Mouse (Mus musculus) 3T3-L1 (cell line): ENCODE measurements around the gene Atad2b.
"Not testable (repeated sequence)": the region's sequence is repeated elsewhere in the genome, so short reads cannot be mapped to it uniquely, and the experiment has no call there.

Experiments used
- DNase-seq: peaks from one replicate; pipeline ENCODE4 v3.0.0-alpha.2; 2015; ENCODE audit warnings: low read depth, low spot score

The Atad2b gene

DNA sequence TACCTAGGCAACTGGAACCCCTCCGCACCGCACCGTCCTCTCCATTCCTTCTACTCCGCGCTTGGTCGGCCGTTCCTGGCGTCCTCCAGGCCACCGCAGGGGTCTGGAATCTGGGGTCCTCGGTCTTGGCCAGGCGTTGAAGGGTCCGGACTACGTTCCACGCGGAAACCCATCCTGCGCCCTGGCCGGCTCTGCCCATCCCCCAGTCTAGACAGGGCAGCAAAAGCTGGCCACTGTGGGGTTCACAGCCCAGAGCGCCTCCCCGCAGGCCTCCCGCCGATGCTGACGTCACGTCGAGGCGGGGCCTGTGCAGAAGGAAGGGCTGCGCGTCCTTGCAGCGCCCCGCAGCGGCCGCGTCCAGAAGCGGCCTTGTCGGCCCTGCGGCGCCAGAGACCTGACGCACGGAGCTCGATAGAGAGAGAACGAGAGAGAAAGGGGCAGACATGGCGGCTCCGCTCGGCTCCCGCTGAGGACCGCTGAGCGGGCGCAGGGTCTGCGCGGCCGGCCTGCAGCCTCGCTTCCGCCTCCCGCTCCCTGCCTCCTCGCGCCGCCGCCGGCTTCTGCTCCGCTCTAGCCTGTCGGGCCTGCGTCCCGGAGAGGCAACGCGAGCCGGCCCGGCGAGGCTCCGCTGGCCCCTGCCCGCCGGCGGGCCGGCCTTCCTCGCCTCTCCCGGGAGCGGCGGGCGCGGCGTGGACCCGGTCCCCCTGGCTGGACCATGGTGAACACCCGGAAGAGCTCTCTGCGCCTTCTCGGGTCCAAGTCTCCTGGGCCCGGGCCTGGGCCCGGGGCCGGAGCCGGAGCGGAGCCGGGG is at the start of gene Atad2b:
Gene Atad2b, plus strand, starts transcription at position 360 of the 811 bp plus-strand sequence.
- peak; percentile 92 for DNase-seq

DNA sequence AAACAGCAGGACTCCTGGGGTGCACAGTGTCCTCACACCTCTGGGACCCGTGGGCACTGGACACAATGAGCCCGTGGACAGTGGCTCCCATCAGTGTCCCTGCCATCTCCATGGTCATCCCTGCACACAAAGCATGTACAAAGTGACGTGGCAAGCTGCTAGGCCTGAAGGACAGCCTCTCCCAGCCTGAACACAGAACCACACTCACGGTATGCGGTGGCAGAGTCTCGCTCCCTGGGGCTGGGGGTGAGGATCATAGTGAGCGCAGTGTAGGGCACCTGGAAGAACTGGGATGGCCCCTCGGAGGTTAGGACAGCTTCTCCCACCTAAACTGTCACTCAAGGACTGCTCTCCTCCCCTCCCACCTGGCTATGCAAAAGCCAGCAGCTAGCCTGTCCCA is 48.2 kb upstream of the Atad2b start:
- DNase-seq, result no peak

DNA sequence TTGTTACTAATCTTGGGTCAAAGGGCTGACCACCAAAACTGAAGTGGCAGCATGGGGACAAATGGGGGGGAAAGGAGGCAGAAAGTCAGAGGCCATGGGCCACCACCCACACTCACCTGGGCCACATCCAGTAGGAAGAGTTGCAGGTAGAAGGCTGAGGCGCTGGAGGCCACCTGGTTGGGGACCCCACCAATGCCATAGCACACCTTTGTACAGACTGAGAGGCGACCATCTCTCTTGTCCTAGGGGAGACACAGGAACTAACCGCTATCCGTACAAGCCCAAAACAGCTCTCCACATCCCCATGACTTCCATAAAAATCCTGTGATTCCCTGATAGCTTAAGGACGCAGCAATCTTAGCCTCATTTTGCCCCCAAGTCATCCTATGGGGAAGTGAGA is 45.9 kb upstream of the Atad2b start:
- DNase-seq, result no peak

DNA sequence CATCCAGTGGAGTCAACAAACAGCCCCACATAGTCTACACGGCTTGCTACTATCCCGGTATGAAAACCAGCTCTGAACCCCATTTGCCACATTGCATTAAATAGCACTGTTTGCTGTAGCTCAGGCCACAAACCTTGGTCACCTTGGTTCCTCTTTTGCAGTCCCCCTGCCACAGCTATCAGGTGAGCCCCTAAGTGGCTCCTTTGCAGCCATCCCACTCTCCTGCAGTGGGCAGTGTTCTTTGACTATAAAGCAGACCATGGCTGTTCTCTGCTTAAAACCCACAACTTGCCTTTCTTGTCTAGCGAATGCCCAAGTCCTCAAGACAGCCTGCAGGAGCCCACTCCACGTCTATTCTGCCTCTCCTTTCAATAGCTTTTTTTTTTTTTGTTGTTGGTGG is 44.9 kb upstream of the Atad2b start:
- DNase-seq, result no peak

DNA sequence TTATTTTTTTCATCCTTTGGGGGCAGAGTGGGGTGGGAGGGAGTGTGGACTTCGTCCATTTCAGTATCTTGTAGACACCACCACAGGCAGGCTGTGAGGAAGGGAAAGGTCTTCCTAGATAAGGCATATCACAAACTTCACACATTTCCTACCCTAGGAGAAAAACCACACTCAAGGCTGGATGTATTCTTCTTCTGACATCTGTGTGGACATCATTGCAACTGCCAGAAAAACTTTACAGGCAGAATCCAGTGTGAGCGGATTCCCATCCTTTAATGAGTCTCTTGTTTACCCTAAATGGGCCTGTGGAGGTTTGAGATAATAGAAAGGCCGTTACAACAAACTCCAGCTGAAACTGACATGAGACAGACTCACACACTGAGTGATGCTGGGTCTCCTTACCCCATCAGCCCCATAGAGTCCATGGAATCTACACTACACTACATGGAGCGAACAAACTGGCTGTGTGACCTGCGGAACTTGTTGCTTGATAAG is 44.1 kb upstream of the Atad2b start:
- DNase-seq, result no peak

DNA sequence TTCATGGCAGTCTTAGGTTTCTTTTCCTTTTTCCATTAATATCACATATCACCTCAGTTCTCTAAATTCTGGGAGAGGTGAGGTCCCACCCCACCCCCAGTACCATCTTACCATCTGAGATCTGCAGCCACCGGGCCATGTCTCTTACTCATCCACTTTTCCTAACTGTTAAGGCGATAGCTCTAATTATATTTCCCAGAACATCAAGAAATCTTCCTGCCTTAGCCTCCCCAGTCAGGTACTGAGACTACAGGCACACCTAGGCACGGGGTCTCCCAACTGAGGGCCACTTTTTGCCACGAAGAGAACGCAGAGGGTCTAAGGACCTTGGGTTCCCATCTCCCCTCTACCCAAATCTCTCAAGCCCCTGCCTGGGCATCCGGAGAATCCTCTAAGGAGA is 43.6 kb upstream of the Atad2b start:
- no peak for DNase-seq

DNA sequence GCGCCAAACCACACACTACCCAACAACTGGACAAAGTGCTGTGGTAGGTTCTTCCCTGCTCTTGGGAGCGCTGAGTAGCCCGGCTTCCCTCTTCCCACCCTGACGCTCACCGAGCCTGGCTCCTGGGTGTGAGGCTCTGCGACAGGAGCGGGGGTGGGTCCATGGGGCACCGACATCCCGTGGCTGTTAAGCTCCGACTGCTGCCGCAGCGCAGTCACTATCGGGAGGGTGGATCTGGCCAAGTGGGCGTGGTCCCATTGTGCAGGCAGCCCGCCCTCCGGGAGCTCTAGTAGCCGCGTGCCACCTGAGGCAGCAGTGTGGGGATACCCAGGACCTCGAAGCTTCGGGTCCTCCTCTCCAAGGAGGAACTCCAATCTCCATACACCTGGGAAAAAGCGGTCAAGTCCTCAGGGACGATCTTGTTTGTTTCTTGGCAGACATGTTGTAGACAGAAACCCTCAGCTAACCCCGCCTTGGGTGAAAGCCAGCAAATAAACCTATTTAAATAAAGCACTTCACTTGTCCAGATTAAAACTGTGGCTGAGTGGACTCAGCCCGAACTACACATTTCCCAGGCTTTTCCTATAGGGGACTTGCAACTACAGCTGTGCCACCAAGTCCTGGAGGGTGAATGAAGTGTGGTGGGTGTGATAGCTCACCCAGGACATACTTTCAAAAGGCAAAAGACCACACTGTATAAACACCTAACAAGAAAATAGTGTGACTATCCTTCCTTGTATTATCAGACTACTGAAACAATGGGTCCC is 42.8 kb upstream of the Atad2b start, which contains the start of gene Mfsd2b:
Gene Mfsd2b, minus strand, starts transcription at position 199 of the 767 bp plus-strand sequence.
- peak; percentile 51 for DNase-seq

DNA sequence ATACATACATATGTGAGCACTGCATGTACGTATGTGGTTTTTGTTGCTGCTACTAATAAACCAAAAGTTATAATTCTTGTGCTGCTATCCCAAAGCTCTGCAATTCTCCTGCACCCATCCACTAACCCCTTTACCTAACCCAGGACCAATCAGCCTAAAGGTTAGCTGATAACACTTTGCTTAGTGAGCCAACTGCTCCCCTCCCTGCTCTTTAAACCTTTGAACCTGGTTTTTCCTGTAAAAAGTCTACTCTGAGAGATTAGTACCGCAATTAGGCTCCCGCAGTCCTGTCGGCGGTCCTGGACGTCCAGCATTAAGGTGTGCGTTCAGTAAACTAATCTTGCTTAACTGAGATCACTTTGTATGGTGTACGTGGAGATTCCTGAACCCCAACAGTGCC is 41.5 kb upstream of the Atad2b start:
- no peak for DNase-seq

DNA sequence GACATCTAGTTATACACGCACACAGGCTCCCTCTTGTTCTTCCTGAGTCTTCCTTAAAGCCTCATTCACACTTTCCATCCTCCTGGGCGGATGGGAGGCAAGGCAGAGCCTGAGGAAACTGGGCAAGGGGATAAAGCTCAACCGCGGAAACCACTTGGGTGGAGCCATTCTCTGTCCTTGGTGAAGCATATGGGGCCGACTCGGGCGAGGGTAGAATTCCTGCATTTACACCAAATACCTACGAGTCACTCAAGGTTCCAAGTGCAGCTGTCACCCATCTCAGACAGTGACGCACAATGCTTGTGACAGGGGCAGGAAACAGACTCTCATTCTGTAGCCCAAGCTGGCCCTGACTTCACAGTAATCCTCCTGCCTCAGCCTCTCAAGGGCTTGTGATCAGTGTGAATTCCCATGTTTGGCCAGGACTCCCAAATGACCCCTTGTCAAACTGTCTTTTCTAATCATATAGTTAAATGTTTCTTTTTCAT is 38.8 kb upstream of the Atad2b start:
- no peak for DNase-seq

DNA sequence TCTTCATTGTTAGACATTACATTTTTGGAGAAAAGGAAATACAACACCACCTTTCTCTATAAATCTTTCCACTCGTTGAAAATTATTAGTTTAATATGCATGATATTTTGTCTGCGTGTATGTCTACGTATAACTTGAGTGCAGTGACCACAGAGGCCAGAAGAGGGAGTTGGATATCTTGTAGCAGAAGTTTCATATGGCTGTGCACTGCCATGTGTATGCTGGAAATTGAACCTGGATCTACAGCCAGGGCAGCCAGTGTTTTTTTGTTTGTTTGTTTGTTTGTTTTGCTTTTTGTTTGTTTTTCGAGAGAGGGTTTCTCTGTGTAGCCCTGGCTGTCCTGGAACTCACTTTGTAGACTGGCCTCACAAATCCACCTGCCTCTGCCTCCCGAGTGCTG is 38.1 kb upstream of the Atad2b start:
- peak; percentile 31 for DNase-seq

DNA sequence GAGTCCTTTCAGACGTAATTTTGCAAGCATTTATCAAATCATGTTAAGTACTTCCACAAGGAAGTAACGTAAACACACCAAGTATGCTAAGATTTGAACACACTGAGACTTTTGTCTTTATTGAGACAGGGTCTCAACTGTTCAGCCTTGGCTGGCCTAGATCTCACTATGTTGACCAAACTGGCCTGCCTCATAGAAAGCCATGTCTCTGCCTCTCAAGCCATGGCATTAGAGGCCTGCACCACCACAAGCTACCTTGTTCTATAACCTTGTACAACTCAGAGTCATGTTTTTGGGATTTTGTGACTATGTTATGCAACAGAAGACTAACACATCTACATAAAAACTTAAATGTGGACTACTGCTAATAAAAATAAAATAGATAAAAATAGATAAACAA is 35.1 kb upstream of the Atad2b start:
- no peak for DNase-seq

DNA sequence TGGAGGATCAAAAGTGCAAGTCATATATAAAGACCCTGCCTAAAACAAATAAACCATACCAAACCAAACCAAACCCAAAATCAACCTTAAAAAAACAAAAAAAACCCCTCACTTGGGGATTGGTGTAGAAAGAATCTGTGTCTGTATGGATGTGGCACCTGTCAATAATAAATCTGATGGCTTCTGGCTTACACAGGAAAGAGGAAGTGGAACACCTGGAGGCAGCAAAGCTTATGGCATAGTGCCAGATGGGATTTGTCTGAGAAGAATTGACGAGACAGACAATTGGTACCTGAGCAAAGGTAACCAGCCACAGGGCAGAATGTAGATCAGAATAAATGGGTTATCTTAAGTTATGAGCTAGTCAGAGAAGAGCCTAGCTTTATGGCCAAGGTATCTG is 32.1 kb upstream of the Atad2b start:
- DNase-seq, result no peak

DNA sequence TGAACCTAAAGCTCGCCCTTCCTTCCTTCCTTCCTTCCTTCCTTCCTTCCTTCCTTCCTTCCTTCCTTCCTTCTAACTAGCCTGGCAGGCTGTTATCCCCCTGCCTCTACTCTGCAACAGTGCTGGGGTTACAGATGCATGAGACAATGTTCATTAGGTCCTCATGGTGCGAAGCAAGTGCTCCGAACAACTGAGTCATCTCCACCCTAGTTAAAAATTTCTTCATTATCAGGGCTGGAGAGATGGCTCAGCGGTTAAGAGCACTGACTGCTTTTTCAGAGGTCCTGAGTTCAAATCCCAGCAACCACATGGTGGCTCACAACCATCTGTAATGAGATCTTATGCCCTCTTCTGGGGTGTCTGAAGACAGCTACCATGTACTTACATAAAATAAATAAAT is 30.6 kb upstream of the Atad2b start:
- DNase-seq, result not testable (repeated sequence)

DNA sequence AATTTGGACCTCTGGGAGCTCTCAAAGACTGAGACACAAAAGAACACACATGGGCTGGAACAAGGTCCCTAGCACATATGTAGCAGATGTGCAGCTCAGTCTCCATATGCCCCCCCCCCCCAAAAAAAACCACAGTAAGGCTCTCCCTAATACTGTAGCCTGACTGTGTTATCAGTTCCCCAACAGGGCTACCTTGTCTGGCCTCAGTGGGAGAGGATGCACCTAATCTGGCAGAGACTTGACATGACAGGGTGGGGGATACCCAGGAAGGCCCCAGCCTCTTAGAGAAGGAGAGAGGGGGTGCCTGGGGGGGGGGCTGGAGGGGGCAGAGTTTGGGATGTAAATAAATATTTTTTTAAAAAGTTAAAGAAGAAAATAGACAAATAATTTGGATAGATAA is 28.4 kb upstream of the Atad2b start:
- no peak for DNase-seq

DNA sequence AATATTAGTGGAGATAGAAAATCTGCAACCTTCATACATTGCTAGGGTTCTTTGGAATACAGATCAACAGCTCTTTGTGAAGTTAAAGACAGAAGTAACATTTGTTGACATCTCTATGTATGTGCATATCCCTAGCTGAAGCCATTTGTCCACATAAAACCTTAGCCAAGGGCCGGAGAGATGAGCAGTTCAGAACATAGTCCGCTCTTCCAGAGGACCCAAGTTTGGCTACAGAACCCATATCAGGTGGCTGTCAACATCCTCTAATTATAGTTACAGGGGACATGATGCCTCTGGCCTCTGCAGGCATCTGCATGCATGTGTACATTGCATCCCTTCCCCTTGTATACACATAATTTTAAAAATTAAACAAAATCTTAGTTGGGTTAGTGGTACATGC is 27.9 kb upstream of the Atad2b start:
- DNase-seq, result no peak

DNA sequence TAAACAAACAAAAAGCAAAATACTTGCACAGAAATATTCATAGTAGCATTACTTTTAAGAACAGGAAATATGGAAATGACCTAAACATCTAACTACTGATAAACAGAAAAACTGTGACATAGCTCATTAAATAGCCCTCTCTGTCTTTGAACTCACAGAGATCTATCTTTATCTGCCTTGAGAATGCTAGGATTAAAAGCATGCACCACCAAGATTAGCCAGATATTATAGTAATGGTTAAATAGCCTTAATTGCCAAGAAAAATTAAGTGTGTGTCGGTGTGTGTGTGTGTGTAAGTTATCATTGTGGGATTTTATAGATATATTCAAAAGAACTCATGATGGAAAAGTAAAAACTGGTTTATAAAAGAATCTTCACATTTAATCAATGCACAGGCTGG is 27.3 kb upstream of the Atad2b start:
- no peak for DNase-seq

DNA sequence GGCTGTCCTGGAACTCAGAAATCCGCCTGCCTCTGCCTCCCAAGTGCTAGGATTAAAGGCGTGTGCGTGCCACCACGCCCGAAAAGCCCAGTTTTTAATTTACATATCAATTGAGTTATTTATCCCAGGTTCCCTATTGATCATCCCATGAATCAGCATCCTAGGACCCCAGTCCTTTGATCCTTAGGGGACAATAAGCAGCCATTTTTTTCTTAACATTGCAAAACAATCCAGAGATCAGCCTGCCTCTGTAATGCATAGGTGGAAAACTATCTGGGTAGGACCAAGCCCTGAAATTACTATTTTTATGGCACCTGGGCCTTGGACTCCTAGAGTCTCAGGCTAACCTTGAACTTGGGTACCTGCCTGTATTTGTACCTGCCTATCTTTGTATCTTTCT is 19.1 kb upstream of the Atad2b start:
- no peak for DNase-seq

DNA sequence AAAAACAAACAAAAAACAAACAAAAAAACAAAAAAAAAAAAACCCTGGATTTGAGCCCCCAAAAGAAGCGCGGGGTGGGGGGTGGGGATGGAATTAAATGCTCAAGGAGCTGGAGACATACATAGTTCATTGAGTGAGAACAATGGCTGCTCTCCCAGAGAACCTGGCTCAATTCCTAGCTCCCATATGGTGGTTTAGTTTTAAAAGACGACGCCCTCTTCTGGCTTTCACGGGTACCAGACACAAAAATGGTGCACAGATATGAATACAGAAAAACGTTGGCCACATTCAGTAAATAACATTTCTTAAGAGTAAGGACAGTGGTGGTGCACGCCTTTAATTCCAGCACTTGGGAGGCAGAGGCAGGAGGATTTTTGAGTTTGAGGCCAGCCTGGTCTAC is 11.2 kb upstream of the Atad2b start:
- DNase-seq, result peak; percentile 61

DNA sequence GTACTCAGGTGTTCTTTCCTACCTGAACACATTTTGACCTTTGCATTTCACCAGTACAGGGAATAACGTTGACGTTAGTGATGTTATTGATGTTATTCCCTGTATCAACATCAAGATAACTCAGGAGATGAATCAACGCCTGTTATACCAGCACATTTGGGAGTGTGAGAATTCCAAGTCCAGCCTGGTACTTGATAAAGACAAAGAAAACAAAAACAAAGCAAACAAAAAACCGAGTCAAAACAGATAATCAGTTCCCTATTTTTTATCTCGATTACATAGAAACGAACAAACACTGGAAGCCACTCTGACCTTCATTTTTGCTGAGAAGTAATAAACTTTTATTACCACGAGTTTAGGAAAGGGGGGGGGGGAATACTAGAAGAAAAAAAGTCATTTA is 10.7 kb upstream of the Atad2b start:
- peak; percentile 14 for DNase-seq

DNA sequence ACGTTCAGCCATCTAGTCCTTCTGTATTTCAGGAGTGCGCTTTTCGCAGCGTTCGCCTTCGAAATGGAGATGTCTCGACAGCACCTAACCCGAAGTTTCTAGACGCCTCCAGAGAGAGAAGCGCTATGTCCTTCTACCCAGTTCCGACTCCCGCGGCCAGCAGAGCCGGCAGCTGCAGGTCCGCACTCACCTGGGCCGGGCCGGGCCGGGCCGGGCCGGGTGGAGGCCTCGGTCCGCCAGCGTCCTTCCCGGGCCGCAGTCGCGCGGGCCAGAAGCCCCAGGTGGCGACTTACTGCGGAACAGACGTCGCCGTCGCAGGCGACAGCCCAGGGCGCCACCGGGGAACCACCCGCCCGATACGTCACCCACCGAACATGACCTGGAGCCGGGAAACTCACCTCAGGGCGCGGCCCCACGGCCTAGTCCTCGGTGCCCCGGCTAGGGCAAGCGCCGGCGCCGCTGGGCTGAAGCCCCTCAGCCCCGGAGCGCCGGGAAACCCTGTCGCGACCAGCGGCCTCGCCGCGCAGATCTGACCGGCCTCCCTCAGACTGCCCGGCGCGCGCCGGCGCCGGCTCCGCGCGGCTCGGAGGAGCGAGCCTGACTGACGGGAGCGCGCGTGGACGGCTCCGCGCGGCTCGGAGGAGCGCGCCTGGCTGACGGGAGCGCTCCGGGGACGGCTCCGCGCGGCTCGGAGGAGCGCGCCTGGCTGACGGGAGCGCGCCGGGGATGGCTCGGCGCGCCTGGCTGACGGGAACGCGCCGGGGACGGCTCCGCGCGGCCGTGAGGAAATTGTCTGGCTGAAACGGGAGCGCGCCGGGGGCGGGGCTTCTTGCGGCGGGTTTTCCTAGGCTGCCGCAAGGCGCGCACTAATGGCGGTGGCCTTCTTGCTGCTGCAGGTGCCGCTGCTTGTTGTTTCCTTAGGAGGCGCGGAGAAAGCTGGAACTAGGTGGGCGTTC is 9.9 kb upstream of the Atad2b start, which contains the start of gene Ubxn2a:
Gene Ubxn2a, minus strand, starts transcription at position 755 of the 956 bp plus-strand sequence.
- DNase-seq, result peak; percentile 83

DNA sequence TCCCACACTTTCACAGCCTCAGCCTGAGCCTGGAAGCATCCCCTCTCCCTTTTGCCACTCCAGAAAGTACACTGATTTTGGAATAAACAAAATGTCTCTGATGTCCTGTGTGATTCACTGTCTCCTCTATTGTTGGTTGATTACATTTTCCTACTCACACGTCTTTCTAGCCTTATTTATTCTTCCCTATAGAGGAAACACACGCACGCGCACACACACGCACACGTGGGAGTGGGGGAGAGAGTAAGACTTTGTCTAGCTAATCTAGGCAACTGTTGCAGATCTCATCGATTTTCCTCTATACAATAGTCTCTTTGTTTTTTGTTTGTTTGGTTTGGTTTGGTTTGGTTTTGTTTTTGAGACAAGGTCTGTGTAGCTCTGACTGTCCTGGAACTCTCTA is 8.8 kb upstream of the Atad2b start:
- no peak for DNase-seq
